Mouse (Mus musculus) left cerebral cortex, postnatal 25 days (tissue): ENCODE measurements around the gene Robo1. TPM values are rescaled to one million over a fixed set of nuclear protein-coding genes. Genes with fewer than 3 reads are reported as not detected.

Experiments used
- DNase-seq, 2 experiments: peaks; one replicate each; pipeline ENCODE4 v3.0.0; 2022; ENCODE audit warnings: low spot score in 2 of 2, mixed read lengths in 1 of 2
- intact Hi-C: fragments of 180-260 bp; cut with DNase I; formaldehyde crosslinking; loops from one replicate; pipeline ENCODE4 v1.15.1; 2025
- total RNA-seq, 2 experiments: library from RNA; stranded (reverse); gene quantifications; 2 replicates each; pipeline ENCODE4 v1.2.3; 2021

Robo1 gene
- total RNA-seq, 2 experiments from 2014 or later = 50.2 to 66.3 TPM

DNA sequence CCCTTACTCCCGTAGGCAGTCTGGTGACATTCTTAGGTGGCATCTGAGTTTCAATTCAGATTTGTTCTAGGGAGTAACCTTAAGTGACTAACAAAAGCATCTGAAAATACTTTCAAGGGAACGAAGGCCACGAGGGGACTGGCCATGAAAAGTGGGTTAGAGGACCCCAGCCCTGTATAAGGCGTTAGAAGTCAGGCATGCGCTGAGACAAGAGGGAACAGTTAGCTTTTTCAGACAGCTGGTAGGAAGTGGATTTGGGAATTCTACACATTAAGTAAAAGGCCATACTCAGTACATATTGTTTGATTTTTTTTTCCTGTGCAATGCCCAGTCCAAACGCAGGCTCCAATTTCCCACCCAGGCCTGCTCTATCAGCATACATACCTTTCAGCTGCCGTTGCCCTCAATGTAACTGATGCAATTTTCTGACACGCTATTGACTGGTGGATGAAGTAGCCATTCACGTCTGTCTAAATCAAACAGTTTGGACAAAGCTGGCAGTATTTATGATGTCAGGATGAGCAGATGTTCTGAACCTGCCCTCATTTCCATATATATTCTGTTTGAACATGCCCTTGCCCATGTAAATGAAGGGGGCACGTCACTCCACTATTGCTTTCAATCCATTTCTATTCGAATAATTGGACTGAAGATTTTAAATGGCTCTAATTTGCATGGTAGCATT is 651.1 kb downstream of the Robo1 start:
- intact Hi-C loops = no loop called here
- no peak for DNase-seq

DNA sequence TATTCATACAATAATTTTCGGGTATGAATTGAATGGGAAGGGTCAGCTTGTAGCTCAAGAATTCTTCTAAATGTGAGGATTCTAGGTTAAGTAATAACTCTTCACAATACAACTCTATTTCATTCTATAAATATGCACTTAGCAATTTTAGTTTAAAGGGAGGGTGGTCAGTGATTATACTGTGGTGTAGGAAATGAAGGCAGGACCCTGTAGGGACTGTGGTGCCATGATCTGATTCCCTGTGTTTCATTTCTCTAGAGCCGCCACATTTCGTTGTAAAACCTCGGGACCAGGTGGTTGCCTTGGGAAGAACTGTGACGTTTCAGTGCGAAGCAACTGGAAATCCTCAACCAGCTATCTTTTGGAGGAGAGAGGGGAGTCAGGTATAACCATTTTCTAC is 651.7 kb downstream of the Robo1 start:
- intact Hi-C loops = no loop called here

DNA sequence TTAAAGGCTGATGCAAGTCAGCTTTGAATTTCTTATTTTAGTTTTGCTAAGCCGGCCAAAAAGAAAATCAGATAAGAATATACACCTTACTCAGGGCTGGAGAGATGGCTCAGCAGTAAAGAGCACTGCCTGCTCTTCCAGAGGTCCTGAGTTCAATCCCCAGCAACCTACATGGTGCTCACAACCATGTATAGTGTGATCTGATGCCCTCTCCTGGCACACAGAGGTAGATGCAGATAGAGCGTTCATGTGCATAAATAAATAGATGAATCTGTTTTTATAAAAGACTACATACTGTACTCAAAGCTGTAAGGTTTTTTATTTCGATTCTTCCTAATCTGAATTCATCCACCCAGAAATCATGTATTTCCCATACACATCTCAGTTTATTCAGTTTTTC is 655.7 kb downstream of the Robo1 start:
- intact Hi-C loops = no loop called here
- no peak for DNase-seq

More for the DNA sequence above, 651.7 kb downstream of the Robo1 start:
- DNase-seq = no peak

DNA sequence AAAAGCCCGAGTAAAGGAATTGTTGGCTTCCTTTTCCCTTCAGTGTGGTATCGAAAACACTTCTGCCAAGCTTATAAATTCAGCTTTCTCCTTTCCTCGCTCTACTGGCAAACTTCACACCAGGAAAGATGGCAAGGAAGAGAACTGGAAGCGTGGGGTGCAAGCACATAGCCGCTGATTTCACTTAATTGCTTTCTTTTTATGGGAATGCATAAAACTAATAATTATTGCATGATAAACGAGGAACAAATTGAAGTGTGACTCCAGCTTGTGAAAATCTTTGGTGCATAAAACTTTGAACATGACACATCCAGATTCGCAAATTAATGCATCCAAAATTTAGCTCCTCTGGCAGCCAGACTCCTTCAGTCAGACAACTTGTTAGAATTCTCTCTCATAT is 659.4 kb downstream of the Robo1 start:
- intact Hi-C loops = no loop called here
- peak; percentile 15 to 30 for DNase-seq

DNA sequence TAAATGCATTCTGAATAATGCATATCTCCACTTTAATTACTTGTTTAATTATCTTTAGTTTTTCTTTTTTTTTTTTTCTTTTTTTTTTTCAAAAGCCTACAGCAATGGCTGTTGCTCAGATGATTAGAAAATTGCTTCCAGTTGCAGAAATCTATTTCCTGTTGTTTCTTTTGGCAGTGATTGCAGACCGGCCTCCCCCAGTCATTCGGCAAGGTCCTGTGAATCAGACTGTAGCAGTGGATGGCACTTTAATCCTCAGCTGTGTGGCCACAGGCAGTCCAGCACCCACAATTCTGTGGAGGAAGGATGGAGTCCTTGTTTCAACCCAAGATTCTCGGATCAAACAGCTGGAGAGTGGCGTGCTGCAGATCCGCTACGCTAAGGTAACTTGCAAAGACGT is 661.9 kb downstream of the Robo1 start:
- no peak for DNase-seq
- intact Hi-C loops = loop anchor here (5.0 to 10.0 kb wide), 2 partner anchors 355 to 738 kb away; no protein-coding TSS in a partner anchor

DNA sequence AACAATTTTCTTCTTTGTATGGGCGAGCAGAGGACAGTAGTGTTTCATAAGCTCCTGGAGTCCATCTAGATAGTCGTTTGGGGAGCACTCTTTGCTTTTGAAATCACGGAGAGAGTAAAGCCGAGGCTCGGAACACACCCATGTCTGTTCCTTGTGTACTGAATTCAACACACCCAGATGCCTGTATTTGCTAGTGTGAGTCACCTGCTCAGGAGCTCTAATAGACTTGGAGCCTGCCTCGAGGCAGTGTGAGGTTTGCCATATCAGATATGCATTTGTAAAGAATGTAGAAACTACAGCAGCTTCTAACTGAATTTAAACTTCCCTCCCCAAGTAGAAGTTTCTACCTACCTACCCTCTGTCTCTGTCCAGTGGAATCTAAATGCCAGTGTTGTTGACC is 665.6 kb downstream of the Robo1 start:
- intact Hi-C loops = loop anchor here (5.0 to 10.0 kb wide), 2 partner anchors 359 to 741 kb away; no protein-coding TSS in a partner anchor
- DNase-seq = no peak

DNA sequence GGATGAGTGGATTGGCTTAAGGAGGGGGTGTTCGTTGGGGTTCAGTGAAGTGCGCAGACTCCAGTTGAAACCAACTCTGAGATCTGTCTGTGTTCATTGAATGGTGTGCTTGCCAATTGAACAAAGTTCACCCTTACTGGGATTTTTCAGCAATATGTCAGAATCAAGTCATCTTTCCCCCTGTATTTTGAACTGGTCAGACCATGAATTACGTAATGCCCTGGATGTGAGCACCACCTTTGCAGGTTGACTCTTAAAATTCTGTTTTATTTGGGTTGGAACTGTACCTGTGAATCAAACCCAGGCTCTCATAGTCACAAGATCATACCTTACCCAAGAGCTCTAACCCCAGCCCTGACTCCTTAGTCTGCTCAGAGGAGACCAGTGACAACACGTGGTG is 666.6 kb downstream of the Robo1 start:
- intact Hi-C loops = loop anchor here (5.0 to 10.0 kb wide), 2 partner anchors 360 to 742 kb away; no protein-coding TSS in a partner anchor
- DNase-seq = no peak

DNA sequence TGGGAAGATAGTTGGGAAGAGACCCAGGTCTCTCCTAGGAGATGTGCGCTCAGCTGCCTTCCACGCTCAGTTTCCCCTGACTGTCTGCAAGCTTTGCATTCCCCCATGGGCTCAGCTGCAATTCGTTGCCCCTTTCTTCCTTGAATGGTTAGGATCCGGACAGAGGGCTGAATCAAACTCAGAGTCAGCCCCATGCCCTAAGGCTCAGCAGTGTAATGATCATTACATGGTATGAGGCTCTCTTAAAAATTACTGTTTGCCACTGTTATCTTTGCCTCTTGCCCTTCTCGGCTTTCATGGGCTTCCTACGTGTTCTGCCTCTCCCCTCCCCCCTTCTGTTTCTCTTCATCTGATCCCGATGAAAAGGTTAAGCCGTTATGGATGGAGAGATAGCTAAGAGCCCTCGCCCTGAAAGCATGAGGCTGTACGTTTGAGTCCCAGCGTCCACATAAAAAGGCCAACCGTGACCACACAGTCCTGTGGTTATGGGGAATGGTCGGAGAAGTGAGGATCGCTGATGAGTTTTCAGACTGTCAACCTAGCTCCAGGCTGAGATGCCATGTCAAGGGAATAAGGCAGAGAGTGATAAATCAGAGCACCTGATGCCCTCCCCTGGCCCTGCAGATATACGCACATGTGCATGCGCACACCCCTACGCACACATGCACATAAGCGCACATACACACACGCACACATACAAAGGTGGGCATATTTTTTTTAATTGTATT is 668.9 kb downstream of the Robo1 start:
- no peak for DNase-seq
- intact Hi-C loops = loop anchor here (10.0 kb wide), 1 partner anchor 362 kb away; no protein-coding TSS in a partner anchor

DNA sequence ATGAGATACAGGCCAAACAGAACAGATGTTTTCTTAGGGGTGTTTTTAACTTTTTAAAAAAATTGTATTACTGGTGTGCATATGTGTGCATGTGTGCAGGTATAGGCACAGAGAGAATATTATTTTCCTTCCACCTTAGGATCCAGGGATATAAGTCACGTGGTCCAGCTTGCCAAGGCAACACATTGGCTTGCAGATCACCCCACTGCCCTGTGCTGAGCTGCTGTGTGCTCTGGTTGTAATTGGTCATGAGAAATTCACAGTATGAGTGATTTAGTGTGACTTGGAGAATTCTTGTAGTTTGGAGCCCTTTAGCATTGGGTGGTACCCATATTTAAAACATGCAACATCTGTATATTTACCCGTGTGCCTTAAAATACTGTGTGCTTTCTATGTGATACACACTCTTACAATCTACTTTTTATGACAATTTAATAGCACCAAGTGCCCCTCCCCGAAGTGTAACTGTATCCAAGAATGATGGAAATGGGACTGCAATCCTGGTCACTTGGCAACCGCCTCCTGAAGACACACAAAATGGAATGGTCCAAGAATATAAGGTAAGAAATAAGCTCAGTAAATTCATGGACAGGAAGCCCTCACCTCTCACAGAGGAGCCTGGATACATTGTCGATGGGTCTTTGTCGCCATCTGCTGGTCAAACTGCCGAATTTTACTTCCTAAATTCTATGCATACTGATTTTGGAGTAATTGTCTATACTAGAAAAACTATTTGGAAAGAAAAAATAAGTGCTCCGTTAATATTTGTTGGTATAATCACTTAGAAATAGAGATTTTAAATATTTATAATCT is 671.5 kb downstream of the Robo1 start:
- peak; percentile 74 to 77 for DNase-seq
- intact Hi-C loops = loop anchor here (1.0 to 10.0 kb wide), 5 partner anchors 317 to 762 kb away; no protein-coding TSS in a partner anchor

DNA sequence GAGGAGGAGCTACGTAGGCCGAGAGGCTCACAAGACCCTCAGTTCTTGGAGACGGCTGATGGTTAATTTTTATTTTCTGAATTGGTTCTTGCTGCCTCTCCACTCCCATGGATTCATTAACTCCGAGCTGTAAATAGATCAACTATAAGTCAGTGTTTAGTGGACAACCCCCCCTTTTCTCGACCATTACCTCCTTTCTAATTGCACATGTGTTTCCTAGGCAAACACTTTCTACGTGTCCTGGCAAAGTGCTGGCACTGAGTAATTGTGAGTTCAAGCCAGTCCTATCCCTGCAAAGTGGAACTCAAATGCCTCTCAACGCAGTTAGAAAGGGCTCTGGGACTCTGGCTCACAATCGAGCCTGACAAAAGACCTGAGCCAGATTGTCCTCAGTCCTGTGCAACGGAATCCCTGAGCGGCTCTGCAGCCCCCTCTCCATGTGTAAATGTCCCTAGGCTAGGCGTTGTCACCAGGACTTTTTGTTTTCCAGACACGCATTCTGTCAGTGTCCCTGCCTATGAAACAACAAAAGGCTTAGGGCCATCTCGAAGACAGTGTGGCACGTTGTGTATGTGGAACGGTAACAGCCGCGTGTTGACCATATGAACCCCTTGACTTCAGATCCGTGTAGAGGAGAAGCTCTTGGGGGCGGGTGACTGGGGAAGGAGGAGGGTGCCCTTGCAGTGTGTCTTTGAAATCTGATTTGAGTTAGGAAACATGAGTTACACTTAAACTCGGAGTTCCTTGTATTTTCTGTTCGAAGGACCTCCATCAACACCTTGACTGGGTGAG is 682.5 kb downstream of the Robo1 start:
- intact Hi-C loops = no loop called here
- DNase-seq = no peak

DNA sequence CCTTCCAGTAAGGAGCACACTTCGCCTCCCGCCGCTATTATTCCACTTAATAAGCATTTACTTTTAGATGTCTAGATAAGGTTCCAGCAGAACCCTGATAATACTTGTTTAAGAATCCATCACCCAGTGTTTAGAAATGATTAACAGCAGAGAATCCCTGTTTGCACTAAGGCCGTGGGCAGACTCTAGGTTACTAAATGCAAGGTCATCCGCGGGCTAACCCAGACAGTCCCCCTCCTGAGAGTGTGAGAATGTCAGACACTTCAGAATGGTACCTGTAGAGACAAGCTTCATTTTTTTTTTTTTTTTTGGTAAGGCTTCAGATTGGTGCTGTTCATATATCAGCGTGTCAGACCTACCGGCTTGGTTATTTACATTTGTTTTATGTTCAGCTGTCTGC is 685.1 kb downstream of the Robo1 start:
- no peak for DNase-seq
- intact Hi-C loops = no loop called here

DNA sequence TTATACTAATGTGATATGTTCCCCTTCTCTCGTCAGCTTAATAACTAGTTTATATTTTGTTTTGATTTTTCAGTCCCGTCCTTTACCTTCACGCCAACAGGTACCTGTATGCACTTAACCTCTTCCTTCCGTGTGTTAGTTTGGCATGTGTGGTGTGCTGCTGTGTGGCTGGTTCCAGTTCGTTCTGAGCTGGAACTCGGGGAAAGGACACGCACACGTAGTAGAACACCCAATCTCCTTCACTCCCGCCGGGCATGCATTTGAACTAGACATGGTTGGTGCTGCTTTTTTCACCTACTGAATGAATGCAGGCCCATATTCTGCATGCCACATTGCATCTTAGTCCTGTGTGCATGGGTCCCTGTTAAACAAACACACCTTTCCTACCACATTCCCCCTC is 685.5 kb downstream of the Robo1 start:
- DNase-seq = no peak
- intact Hi-C loops = no loop called here

DNA sequence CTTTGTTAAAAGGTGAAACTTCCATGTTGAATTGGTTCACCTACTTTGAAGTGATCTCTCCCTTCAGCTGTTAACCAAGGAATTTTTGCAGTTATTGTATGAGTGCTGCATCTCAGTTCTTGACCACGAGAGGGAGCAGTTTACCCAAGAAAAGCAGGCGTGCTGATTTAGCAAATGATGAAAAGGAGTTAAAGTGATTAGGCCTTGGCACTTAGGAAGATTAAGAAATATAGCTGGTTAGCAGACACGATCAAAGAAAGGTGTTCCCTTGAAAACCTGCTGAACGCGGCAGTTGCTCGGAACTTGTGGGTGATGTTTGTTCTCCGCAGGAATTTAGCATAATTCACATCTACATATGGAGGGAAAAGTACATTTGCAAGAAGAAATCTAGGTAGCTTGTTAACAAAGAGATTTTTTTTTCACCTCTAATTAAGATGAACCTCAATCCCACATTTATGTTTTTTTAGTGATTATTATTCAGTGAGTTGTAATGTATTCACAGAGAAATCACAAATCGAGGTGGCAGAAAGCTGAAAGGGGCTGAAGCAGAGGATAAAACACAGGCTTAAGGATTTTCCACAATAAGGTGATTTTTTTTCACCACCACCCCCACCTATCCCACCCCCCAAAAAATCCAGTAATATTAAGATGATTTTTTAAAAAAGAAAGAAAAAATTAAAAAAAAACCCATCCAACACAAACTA is 687.3 kb downstream of the Robo1 start:
- peak; percentile 78 to 86 for DNase-seq
- intact Hi-C loops = loop anchor here (2.0 kb wide), 1 partner anchor 1417 kb away; no protein-coding TSS in a partner anchor

DNA sequence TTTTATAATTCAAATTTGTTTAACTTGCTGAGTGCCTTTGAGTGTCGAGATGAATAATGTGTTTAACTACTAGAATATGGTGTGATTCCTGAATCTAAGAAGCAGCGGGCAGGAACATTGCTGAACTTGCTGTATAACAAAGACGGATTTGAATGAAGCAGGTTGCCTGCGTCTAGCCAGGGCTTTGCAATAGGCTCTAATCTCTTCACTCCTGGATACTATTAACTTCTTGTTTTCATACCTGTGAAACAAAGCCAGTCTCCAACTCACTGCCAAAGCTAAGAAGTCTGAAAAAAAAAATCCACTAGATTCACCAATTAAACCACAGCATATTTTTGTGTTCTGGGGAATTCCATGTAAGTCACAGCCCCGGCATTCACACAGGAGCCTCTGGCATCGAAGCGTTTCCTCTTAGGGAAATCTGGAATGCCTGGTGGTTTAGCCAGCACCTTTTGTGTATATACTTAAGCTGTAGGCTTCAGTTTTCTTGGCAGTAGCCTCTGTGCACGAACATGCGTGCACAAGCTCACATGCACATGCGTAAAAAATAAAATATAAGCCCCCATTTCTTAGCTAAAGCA is 687.9 kb downstream of the Robo1 start:
- intact Hi-C loops = loop anchor here (2.0 kb wide), 1 partner anchor 1417 kb away; no protein-coding TSS in a partner anchor
- no peak for DNase-seq

DNA sequence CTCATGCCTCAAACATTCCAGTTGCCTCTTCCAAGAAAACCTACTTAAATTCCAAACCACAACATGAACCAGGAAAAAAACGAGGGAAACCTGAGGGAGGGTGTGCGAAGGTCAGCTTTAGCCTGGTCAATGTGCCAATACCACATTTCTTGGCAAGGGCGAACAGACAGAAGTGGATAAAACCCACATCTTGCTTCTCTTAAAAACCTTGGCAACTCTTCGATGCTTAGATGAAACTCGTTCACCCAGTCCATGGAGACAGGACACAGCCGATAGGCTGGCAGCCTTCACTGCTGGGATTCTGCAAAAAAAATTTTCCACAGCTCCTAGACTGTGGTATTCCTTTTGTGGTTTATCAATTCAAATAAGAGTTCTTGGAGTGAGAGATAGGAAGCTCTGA is 690.6 kb downstream of the Robo1 start:
- intact Hi-C loops = no loop called here

DNA sequence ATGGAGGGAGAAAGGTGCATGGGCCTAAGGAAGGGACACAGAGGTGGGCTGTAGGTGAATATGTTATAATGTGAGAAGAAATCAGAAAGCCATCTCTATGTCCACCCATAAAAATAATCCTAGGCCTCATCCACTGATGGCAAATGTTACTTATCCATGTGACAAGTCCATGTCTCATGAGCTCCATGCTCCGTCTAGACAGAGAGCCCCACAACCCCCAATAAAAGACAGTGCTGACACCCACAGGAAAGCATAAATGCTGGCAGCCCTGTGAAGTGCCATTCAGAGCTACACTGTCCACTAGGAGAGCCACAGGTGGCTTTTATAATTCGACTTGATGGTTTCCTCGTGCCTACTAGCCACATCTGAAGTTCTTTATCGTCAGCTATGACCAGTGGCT is 694.6 kb downstream of the Robo1 start:
- no peak for DNase-seq
- intact Hi-C loops = no loop called here

More for the DNA sequence above, 690.6 kb downstream of the Robo1 start:
- no peak for DNase-seq

DNA sequence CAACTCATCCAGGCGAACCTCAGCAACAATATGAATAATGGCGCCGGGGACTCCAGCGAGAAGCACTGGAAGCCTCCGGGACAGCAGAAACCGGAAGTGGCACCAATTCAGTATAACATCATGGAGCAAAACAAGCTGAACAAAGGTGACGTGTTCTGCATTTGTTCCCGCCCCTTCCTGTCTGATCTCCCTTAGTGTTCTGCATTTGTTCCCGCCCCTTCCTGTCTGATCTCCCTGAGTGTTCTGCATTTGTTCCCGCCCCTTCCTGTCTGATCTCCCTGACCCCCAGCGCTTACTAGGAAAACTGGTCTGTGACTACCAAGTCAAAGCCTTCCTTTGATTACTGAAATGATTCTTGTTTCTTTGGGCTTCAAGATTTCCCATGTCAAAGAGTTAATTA is 696.5 kb downstream of the Robo1 start:
- DNase-seq = no peak
- intact Hi-C loops = no loop called here

DNA sequence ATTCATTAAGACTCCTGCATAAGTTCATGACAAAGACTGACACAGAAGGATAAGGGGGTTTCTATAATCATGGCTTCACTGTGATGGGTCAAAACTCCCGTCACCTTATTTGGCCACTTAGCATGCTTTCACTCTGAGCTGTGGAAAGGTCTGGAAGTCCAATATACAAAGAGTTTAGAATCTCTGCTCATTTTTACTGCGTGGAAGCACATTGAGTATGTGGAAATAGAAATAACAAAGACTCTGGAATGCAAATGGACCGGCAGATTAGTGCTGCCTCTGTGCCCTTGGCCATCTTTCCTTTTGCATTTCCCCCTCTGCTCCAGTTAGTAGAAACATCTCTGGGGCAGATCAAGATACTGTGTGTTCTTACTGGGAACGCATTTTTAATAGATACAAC is 697.7 kb downstream of the Robo1 start:
- intact Hi-C loops = no loop called here
- DNase-seq = no peak
